Mouse (Mus musculus): ENCODE results near the gene Agap1. TPM values are rescaled to one million over a fixed set of nuclear protein-coding genes. Genes with fewer than 3 reads are reported as not detected.

Gene Agap1
- total and polyA plus RNA-seq, 3 experiments = 0.01 TPM; not detected in 2

- Histone ChIP-seq H3K9ac (ENCODE audit: control insufficient read depth, low read depth, low read length, poor library complexity, severe bottlenecking) (no peak overlapping the region), H3K27me3 (ENCODE audit: control insufficient read depth in 1 of 2, insufficient read depth in 2 of 2, low read length in 2 of 2) (no peaks in the 10 kb centered on the region), H3K4me3 (ENCODE audit: control insufficient read depth in 1 of 2, insufficient read depth in 1 of 2, low read depth in 2 of 2, low read length in 2 of 2) (no peak overlapping the region), H3K9me3 (replicated peaks; ENCODE audit: insufficient read depth, low read length) (no peaks in the 10 kb centered on the region), H3K27ac (ENCODE audit: control insufficient read depth, low read depth, low read length) (no peak overlapping the region), H3K79me2 (ENCODE audit: control insufficient read depth, insufficient read depth, low read length, poor library complexity) (no peaks in the 10 kb centered on the region), H3K36me3 (ENCODE audit: control insufficient read depth in 1 of 2, insufficient read depth in 2 of 2, low read length in 2 of 2) (no peaks in the 10 kb centered on the region), H3K4me1 (ENCODE audit: control insufficient read depth in 1 of 2, insufficient read depth in 2 of 2, low read length in 2 of 2) (no peaks in the 10 kb centered on the region)
- TF ChIP-seq TAL1 (IDR thresholded peaks at IDR 0.05; ENCODE audit: low read length) (no peak), ZNF384 (IDR thresholded peaks at IDR 0.05; ENCODE audit: low read depth, low read length) (no peak), MEF2A (IDR thresholded peaks at IDR 0.05; ENCODE audit: extremely low read depth, insufficient replicate concordance, low read depth, low read length, poor library complexity, severe bottlenecking) (no peak), MAZ (IDR thresholded peaks at IDR 0.05; ENCODE audit: low read depth, low read length) (no peak), KAT2A (conservative IDR thresholded peaks at IDR 0.05; ENCODE audit: low read depth, low read length) (no peak), E2F4 (IDR thresholded peaks at IDR 0.05; ENCODE audit: borderline replicate concordance, low read depth, low read length) (no peak), POLR2A (IDR thresholded peaks at IDR 0.05; ENCODE audit: control insufficient read depth in 1 of 2, insufficient read depth in 1 of 2, low read depth in 1 of 2, low read length in 2 of 2, poor library complexity in 1 of 2) (no peak), ZKSCAN1 (IDR thresholded peaks at IDR 0.05; ENCODE audit: low read depth, low read length) (no peak), CHD2 (IDR thresholded peaks at IDR 0.05; ENCODE audit: low read length) (no peak)
- no peak for DNase-seq (ENCODE audit: low read depth, low spot score)
These were observed 415.7 kb downstream of the Agap1 start for GRCm38 (mm10) chr1:89870134-89870905.

GRCm38 (mm10) chr1:89870906-89871211 lies 416.3 kb downstream of the Agap1 start:
- no peaks in the 10 kb centered on the region for H3K27me3 ChIP-seq (ENCODE audit: control insufficient read depth in 1 of 2, insufficient read depth in 2 of 2, low read length in 2 of 2)
- no peak overlapping the region for H3K27ac ChIP-seq (ENCODE audit: control insufficient read depth, low read depth, low read length)
- no peaks in the 10 kb centered on the region for H3K9me3 ChIP-seq (replicated peaks; ENCODE audit: insufficient read depth, low read length)
- H3K4me1 ChIP-seq (ENCODE audit: control insufficient read depth in 1 of 2, insufficient read depth in 2 of 2, low read length in 2 of 2) = no peaks in the 10 kb centered on the region
- H3K79me2 ChIP-seq (ENCODE audit: control insufficient read depth, insufficient read depth, low read length, poor library complexity) = no peaks in the 10 kb centered on the region
- H3K4me3 ChIP-seq (ENCODE audit: control insufficient read depth in 1 of 2, insufficient read depth in 1 of 2, low read depth in 2 of 2, low read length in 2 of 2) = no peak overlapping the region
- no peak overlapping the region for H3K9ac ChIP-seq (ENCODE audit: control insufficient read depth, low read depth, low read length, poor library complexity, severe bottlenecking)
- DNase-seq (ENCODE audit: low read depth, low spot score) = no peak
- TF ChIP-seq SIN3A (IDR thresholded peaks at IDR 0.05; ENCODE audit: low read length) (no peak), USF1 (IDR thresholded peaks at IDR 0.05; ENCODE audit: low read depth, low read length) (no peak), RAD21 (IDR thresholded peaks at IDR 0.05; ENCODE audit: low read depth, low read length) (no peak), ZNF384 (IDR thresholded peaks at IDR 0.05; ENCODE audit: low read depth, low read length) (no peak), ZMIZ1 (IDR thresholded peaks at IDR 0.05; ENCODE audit: low read depth, low read length) (no peak), CTCF (IDR thresholded peaks at IDR 0.05 in 2 of 3, conservative IDR thresholded peaks at IDR 0.05 in 1 of 3; ENCODE audit: control insufficient read depth in 1 of 3, insufficient read depth in 1 of 3, low read depth in 2 of 3, low read length in 3 of 3, poor library complexity in 1 of 3, severe bottlenecking in 1 of 3) (no peak), HCFC1 (IDR thresholded peaks at IDR 0.05; ENCODE audit: low read depth, low read length) (no peak)
- H3K36me3 ChIP-seq (ENCODE audit: control insufficient read depth in 1 of 2, insufficient read depth in 2 of 2, low read length in 2 of 2) = no peaks in the 10 kb centered on the region

All from MEL (cell line).